9 mouse cellular contexts compared by ENCODE assay signal in the genomic region with DNA sequence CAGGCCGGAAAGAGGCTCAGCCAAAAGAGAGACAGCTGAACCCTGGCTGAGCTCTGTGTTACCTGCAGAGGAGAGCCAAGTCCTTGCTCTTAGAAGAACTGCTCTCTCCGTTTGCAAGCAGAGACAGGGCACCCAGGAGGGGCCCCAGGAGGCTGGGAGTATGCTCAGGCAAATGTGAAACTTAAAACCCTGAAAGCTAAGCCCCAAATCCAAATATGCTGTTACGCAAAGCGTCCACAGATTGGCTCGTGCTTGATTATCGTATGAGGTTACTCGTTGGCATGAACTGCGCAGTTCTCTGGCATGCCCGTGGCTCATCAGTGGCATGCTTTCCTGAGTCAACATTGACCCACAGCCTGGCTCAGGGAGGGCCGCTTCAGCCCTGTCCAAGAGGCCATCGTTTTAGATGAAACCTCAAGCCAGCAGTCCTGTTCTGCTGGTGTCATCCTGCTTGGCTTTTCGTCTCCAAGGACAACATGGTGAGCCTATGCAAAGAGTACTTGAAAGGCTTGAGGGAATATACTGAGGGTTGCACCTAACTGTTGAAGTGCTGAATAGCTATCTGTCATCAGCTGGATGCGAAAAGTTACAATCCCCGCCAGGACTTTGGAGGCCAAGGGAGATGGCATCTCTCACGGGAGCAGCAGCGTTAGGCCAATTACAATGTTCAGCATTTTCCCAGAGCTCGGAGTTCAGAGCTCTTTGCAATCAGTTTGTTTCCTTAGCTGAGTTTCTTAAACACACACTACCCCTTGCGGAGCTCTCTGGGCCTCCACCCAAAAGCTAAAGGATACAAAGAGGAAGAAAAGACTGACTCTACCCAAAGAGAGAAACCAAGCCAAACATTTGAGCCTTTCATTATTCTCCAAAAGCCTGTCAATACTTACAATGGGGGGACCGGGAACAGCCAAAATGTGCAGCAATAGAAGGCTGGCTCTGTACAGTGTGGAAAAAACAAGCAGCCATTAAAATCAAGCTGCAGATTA.
DNase-seq lines count a peak whose midpoint lies in the region; ATAC-seq and TF ChIP-seq lines count a peak whose summit lies in the region.
"Had no signal": no experiment of that assay in that cellular context is flagged by ENCODE, and none has a peak within 500 bp of the region (broad histone marks: within the 10 kb centered on the region; RNA-seq: fewer than 3 reads in every experiment).

No protein-coding gene starts in this region.

- no peak for TF ChIP-seq EP300 in stomach, postnatal 0 days (optimal IDR thresholded peaks at IDR 0.05)

- H3K9ac ChIP-seq in hindbrain, embryonic 12.5 days: no peak overlapping the region
- H3K9ac ChIP-seq in stomach, postnatal 0 days (ENCODE audit: low read length): no peak overlapping the region
- no peak overlapping the region for H3K9ac ChIP-seq in liver, embryonic 12.5 days

- no peaks in the 10 kb centered on the region for H3K36me3 ChIP-seq in hindbrain, embryonic 12.5 days
- no peaks in the 10 kb centered on the region for H3K36me3 ChIP-seq in stomach, postnatal 0 days (ENCODE audit: control insufficient read depth, insufficient read depth, low read length)
- no peaks in the 10 kb centered on the region for H3K36me3 ChIP-seq in liver, embryonic 12.5 days

- TF ChIP-seq POLR2A in embryonic fibroblast, embryonic 13.5 days (IDR thresholded peaks at IDR 0.05; ENCODE audit: low read depth, low read length): no peak

- DNase-seq in layer of hippocampus, adult 8-10 months (ENCODE audit: low spot score in 2 of 2): peak; percentile 31 to 32
- no peak for DNase-seq in layer of hippocampus, postnatal 25 days (ENCODE audit: extremely low spot score in 1 of 2, low spot score in 1 of 2)
- DNase-seq in stomach, postnatal 0 days (ENCODE audit: low spot score): peak; percentile 27
- DNase-seq in B cell, adult 2 months: no peak

- no peaks in the 10 kb centered on the region for H3K4me1 ChIP-seq in embryonic fibroblast, embryonic 13.5 days (ENCODE audit: control insufficient read depth, insufficient read depth, low read length)
- H3K4me1 ChIP-seq in hindbrain, embryonic 12.5 days: peaks cover 5% of the 10 kb centered on the region; the same call in 1 of the 2 replicates
- H3K4me1 ChIP-seq in stomach, postnatal 0 days (replicated peaks; ENCODE audit: control insufficient read depth, insufficient read depth): peaks cover 6% of the 10 kb centered on the region; the same call in 1 of the 2 replicates
- no peaks in the 10 kb centered on the region for H3K4me1 ChIP-seq in liver, embryonic 12.5 days

- ATAC-seq in cerebellum, adult (ENCODE audit: insufficient number of reproducible peaks, low FRiP score, low TSS enrichment): peak; percentile 79
- 0 out of 2 replicates have a peak, but pooled peaks have one; percentile 26 for ATAC-seq in hindbrain, embryonic 12.5 days (ENCODE audit: low FRiP score)
- ATAC-seq in stomach, postnatal 0 days (ENCODE audit: low FRiP score, low TSS enrichment): peak; percentile 45; the same call in 1 of the 2 replicates
- no peak for ATAC-seq in liver, embryonic 12.5 days

- H3K27me3 ChIP-seq in hindbrain, embryonic 12.5 days: no peaks in the 10 kb centered on the region
- H3K27me3 ChIP-seq in stomach, postnatal 0 days (ENCODE audit: control insufficient read depth, insufficient read depth, low read length): no peaks in the 10 kb centered on the region
- peaks cover 6% of the 10 kb centered on the region for H3K27me3 ChIP-seq in liver, embryonic 12.5 days (replicated peaks)

- no peak for TF ChIP-seq CTCF in embryonic fibroblast, embryonic 13.5 days (IDR thresholded peaks at IDR 0.05; ENCODE audit: borderline replicate concordance, insufficient read depth, low read length)
- TF ChIP-seq CTCF in stomach, postnatal 0 days (IDR thresholded peaks at IDR 0.05; ENCODE audit: low read depth): 0 out of 2 replicates have a peak, but pooled peaks have one; percentile 5

- no peaks in the 10 kb centered on the region for H3K9me3 ChIP-seq in hindbrain, embryonic 12.5 days (replicated peaks)
- no peaks in the 10 kb centered on the region for H3K9me3 ChIP-seq in stomach, postnatal 0 days (ENCODE audit: control insufficient read depth, low read length)
- H3K9me3 ChIP-seq in liver, embryonic 12.5 days (replicated peaks): no peaks in the 10 kb centered on the region

- H3K4me3 ChIP-seq in embryonic fibroblast, embryonic 13.5 days (ENCODE audit: insufficient read depth, low read length): no peak overlapping the region
- no peak overlapping the region for H3K4me3 ChIP-seq in hindbrain, embryonic 12.5 days
- H3K4me3 ChIP-seq in stomach, postnatal 0 days (ENCODE audit: low read depth, low read length): no peak overlapping the region
- no peak overlapping the region for H3K4me3 ChIP-seq in liver, embryonic 12.5 days
- H3K4me3 ChIP-seq: heart, adult 2 months had no signal

- WGBS in hindbrain, embryonic 12.5 days: 57% methylated on average over 19 of the region's 19 CpGs
- WGBS in stomach, postnatal 0 days: 27% methylated on average over 19 of the region's 19 CpGs
- WGBS in liver, embryonic 12.5 days (ENCODE audit: insufficient replicate concordance): 72% methylated on average over 19 of the region's 19 CpGs

- H3K27ac ChIP-seq in embryonic fibroblast, embryonic 13.5 days (ENCODE audit: insufficient read depth, low read length): 0 out of 2 replicates have a peak overlapping the region, but pooled peaks have one; percentile 21
- H3K27ac ChIP-seq in hindbrain, embryonic 12.5 days: no peak overlapping the region
- H3K27ac ChIP-seq in stomach, postnatal 0 days (replicated peaks): peak overlapping the region; percentile 76
- no peak overlapping the region for H3K27ac ChIP-seq in liver, embryonic 12.5 days
- H3K27ac ChIP-seq: heart, adult 2 months had no signal

- H3K4me2 ChIP-seq in hindbrain, embryonic 12.5 days (replicated peaks): no peak overlapping the region
- H3K4me2 ChIP-seq in stomach, postnatal 0 days (replicated peaks; ENCODE audit: low read depth): no peak overlapping the region
- no peak overlapping the region for H3K4me2 ChIP-seq in liver, embryonic 12.5 days

Comparison
In these comparisons a context has a peak if more than half of its experiments do, and no peak if none do; other contexts are left out.
1. DNase-seq: peak in layer of hippocampus, adult 8-10 months (2 of 2) and stomach, postnatal 0 days (single experiment); none in layer of hippocampus, postnatal 25 days (0 of 2) and B cell, adult 2 months (0 of 2).
2. H3K27ac ChIP-seq: peak in embryonic fibroblast, embryonic 13.5 days (single experiment) and stomach, postnatal 0 days (single experiment); none in hindbrain, embryonic 12.5 days (single experiment) and liver, embryonic 12.5 days (single experiment).